Mouse (Mus musculus): Measurements from ENCODE around the gene Lcn3. TPM values are rescaled to one million over a fixed set of nuclear protein-coding genes. Genes with fewer than 3 reads are reported as not detected.

The Lcn3 gene
- polyA plus RNA-seq, 1 experiment, result not detected

DNA sequence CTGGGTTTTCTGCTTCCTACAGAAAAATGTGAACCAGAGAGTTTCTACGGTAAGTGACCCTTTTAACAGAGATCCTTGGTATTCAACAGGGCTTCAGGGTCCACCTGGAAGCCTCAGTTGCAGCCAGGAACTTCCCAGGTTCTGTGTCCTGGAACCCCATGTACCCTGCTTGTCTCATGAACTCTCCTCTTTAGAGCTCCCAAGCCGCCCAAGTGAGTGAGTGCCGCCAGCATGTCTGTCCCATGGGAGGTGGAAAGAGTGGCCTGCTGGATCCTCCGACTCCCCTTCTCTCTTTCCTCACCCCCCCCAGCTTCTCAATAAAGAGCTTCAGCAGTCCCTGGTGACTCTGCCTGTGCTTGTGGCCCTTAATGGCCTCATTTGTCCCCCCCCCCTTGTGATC lies 2.4 kb downstream of the Lcn3 start:
- Histone ChIP-seq H3K27me3 (ENCODE audit: control insufficient read depth, insufficient read depth, low read length) (no peaks in the 10 kb centered on the region), H3K4me3 (ENCODE audit: extremely low read depth, insufficient read depth, insufficient read length) (no peak overlapping the region), H3K4me1 (ENCODE audit: control insufficient read depth, insufficient read depth, insufficient read length) (no peaks in the 10 kb centered on the region), H3K27ac (ENCODE audit: insufficient read depth, low read length) (no peak overlapping the region), H3K36me3 (ENCODE audit: control insufficient read depth, insufficient read depth, low read length) (no peaks in the 10 kb centered on the region)
- 79% methylated on average over 4 of the region's 4 CpGs for WGBS
- DNase-seq (ENCODE audit: low read depth in 1 of 2, low spot score in 2 of 2), result no peak
- TF ChIP-seq CTCF (IDR thresholded peaks at IDR 0.05; ENCODE audit: extremely low read depth, insufficient read depth, insufficient read length, insufficient replicate concordance) (no peak), POLR2A (IDR thresholded peaks at IDR 0.05; ENCODE audit: low read depth, low read length) (no peak)

DNA sequence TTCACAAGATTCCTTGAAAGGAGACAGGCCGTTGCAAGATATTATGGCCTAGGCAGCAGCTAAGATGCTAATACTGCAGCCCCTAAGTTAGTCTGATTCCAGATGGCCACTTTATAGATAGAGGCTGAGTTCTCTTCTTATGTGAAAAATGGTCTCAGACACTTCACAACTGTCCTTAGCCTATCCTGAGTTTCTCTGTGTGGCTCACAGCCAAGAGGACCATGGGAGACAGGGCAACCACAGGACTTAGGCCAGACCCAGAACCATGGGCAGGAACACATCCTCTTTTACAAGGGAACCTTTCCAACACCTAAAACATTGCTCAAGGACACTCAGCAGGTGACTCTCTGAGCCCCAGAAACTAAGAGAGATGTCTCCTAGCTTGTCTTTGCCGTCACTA lies 8.1 kb downstream of the Lcn3 start:
- Histone ChIP-seq H3K27me3 (ENCODE audit: control insufficient read depth, insufficient read depth, low read length) (no peaks in the 10 kb centered on the region), H3K4me3 (ENCODE audit: extremely low read depth, insufficient read depth, insufficient read length) (no peak overlapping the region), H3K36me3 (ENCODE audit: control insufficient read depth, insufficient read depth, low read length) (no peaks in the 10 kb centered on the region), H3K4me1 (ENCODE audit: control insufficient read depth, insufficient read depth, insufficient read length) (no peaks in the 10 kb centered on the region), H3K27ac (ENCODE audit: insufficient read depth, low read length) (no peak overlapping the region)
- TF ChIP-seq POLR2A (IDR thresholded peaks at IDR 0.05; ENCODE audit: low read depth, low read length) (no peak), CTCF (IDR thresholded peaks at IDR 0.05; ENCODE audit: extremely low read depth, insufficient read depth, insufficient read length, insufficient replicate concordance) (no peak)
- 90% methylated on average over 2 of the region's 2 CpGs for WGBS
- no peak for DNase-seq (ENCODE audit: low read depth in 1 of 2, low spot score in 2 of 2)

DNA sequence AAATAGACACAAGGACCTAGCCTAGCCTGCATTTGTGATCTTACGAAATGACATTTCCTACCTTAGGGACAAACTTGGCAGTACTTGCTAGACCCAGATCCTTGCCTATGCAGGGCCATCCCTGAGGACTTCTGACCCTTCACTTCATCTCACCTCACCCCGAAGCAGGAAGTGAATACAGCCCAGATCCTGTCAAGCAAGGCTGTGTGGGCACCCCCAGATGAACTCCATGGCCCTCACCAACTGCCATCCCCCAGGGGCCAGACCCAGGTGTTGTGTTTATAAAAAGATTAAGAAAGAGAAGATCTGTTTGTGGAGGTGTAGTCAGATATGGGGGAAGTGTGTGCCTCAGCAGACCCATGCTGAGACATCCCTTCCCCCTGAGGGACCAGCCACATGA lies 9.3 kb downstream of the Lcn3 start:
- DNase-seq (ENCODE audit: low read depth in 1 of 2, low spot score in 2 of 2), result no peak
- TF ChIP-seq CTCF (IDR thresholded peaks at IDR 0.05; ENCODE audit: extremely low read depth, insufficient read depth, insufficient read length, insufficient replicate concordance) (no peak), POLR2A (IDR thresholded peaks at IDR 0.05; ENCODE audit: low read depth, low read length) (no peak)
- no peaks in the 10 kb centered on the region for H3K36me3 ChIP-seq (ENCODE audit: control insufficient read depth, insufficient read depth, low read length)
- no peak overlapping the region for H3K4me3 ChIP-seq (ENCODE audit: extremely low read depth, insufficient read depth, insufficient read length)
- H3K27ac ChIP-seq (ENCODE audit: insufficient read depth, low read length), result no peak overlapping the region
- 60% methylated on average over 2 of the region's 2 CpGs for WGBS
- H3K4me1 ChIP-seq (ENCODE audit: control insufficient read depth, insufficient read depth, insufficient read length), result no peaks in the 10 kb centered on the region
- H3K27me3 ChIP-seq (ENCODE audit: control insufficient read depth, insufficient read depth, low read length), result no peaks in the 10 kb centered on the region

DNA sequence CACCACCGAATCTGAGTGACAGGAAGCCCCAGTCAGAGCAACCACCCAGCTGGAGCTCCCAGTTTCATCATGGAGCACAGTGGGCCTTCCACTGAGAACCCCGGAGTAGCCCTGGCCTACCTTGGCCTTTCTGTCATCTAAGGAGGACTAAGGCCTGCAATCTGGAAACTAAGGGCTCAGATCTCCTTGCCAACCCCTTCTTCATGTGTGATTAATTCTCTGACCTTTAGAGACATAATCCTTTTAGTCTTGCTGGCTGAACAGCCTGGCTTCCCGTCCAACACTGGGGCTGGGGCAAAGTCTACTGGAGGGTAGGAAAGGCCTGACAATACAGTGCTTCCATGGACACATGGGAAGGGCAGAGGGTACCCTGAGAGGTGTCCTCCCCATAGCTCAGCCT lies 10.6 kb downstream of the Lcn3 start:
- DNase-seq (ENCODE audit: low read depth in 1 of 2, low spot score in 2 of 2), result no peak
- Histone ChIP-seq H3K4me1 (ENCODE audit: control insufficient read depth, insufficient read depth, insufficient read length) (no peaks in the 10 kb centered on the region), H3K27me3 (ENCODE audit: control insufficient read depth, insufficient read depth, low read length) (no peaks in the 10 kb centered on the region), H3K27ac (ENCODE audit: insufficient read depth, low read length) (no peak overlapping the region), H3K36me3 (ENCODE audit: control insufficient read depth, insufficient read depth, low read length) (no peaks in the 10 kb centered on the region), H3K4me3 (ENCODE audit: extremely low read depth, insufficient read depth, insufficient read length) (no peak overlapping the region)
- WGBS, result 85% methylated on average over 3 of the region's 3 CpGs
- TF ChIP-seq POLR2A (IDR thresholded peaks at IDR 0.05; ENCODE audit: low read depth, low read length) (no peak), CTCF (IDR thresholded peaks at IDR 0.05; ENCODE audit: extremely low read depth, insufficient read depth, insufficient read length, insufficient replicate concordance) (no peak)

DNA sequence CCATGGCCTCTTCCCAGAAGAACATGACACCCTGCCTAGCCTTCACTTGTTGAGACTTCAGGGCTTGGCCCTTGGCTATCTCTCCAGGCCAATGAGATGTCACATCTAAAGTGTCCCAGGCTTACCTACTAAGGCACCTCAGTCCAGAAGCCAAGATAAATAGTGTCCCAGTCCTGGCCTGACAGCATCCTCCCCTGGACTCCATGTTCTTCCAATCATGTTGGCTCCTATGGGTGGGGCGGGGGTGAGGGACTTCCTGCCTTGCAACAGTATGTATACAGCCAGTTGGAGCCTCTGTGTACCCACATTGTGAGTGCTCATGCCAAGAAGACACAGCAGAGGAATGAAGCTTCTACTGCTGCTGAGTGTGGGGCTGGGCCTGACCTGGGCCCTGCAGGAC lies 11.3 kb downstream of the Lcn3 start, which contains the start of gene Lcn11:
Lcn11 (plus strand) TSS at position 301 of the 400 bp plus-strand sequence.
- WGBS, result 96% methylated on average over 1 of the region's 1 CpGs
- Histone ChIP-seq H3K27me3 (ENCODE audit: control insufficient read depth, insufficient read depth, low read length) (no peaks in the 10 kb centered on the region), H3K4me1 (ENCODE audit: control insufficient read depth, insufficient read depth, insufficient read length) (no peaks in the 10 kb centered on the region), H3K36me3 (ENCODE audit: control insufficient read depth, insufficient read depth, low read length) (no peaks in the 10 kb centered on the region), H3K4me3 (ENCODE audit: extremely low read depth, insufficient read depth, insufficient read length) (no peak within 1 kb of the TSS), H3K27ac (ENCODE audit: insufficient read depth, low read length) (no peak within 1 kb of the TSS)
- DNase-seq (ENCODE audit: low read depth in 1 of 2, low spot score in 2 of 2), result no peak
- TF ChIP-seq POLR2A (IDR thresholded peaks at IDR 0.05; ENCODE audit: low read depth, low read length), result no peak
- no peak for TF ChIP-seq CTCF (IDR thresholded peaks at IDR 0.05; ENCODE audit: extremely low read depth, insufficient read depth, insufficient read length, insufficient replicate concordance)

DNA sequence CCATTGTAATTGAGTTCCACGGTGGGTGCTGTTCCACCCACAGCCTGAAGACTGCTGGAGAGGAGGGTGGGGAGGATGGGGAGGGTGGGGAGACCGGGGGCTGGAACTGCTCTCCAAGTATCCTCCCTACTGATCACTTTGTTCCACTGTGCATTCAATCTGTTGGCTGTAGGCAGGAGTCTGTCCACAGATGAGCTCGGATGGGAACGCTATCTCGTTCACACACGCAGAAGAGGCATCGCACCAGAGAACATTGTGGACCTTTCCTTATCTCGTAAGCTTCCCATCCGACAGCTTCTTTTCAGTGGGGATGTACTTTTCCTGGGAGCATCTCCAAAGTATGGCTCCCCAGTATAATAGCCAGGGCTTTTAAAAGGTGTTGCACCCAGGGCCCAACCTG lies 13.7 kb downstream of the Lcn3 start:
- Histone ChIP-seq H3K27ac (ENCODE audit: insufficient read depth, low read length) (no peak overlapping the region), H3K4me1 (ENCODE audit: control insufficient read depth, insufficient read depth, insufficient read length) (no peaks in the 10 kb centered on the region), H3K36me3 (ENCODE audit: control insufficient read depth, insufficient read depth, low read length) (no peaks in the 10 kb centered on the region), H3K4me3 (ENCODE audit: extremely low read depth, insufficient read depth, insufficient read length) (no peak overlapping the region), H3K27me3 (ENCODE audit: control insufficient read depth, insufficient read depth, low read length) (no peaks in the 10 kb centered on the region)
- no peak for TF ChIP-seq CTCF (IDR thresholded peaks at IDR 0.05; ENCODE audit: extremely low read depth, insufficient read depth, insufficient read length, insufficient replicate concordance)
- no peak for TF ChIP-seq POLR2A (IDR thresholded peaks at IDR 0.05; ENCODE audit: low read depth, low read length)
- DNase-seq (ENCODE audit: low read depth in 1 of 2, low spot score in 2 of 2), result no peak
- WGBS, result 88% methylated on average over 9 of the region's 9 CpGs

DNA sequence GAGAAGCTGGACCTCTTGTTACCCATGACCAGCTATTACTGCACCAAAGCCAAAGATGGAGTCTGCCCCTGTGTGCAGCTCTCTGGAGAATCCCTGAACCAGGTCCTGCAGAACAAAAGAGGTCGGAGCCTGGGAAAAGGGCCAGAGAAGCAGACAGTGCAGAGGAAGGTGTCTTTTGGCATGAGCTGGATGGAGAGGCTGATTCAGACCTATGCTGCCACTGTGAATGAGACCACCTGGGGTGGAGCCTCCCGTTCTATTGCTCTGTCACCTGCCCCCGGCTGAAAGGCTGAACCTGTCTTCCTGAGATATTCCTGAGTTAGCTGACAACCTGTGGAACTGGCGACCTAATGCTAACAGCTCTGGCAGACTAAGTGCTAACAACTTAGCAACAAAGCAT lies 15.6 kb downstream of the Lcn3 start:
- Histone ChIP-seq H3K36me3 (ENCODE audit: control insufficient read depth, insufficient read depth, low read length) (no peaks in the 10 kb centered on the region), H3K27ac (ENCODE audit: insufficient read depth, low read length) (no peak overlapping the region), H3K4me1 (ENCODE audit: control insufficient read depth, insufficient read depth, insufficient read length) (no peaks in the 10 kb centered on the region), H3K4me3 (ENCODE audit: extremely low read depth, insufficient read depth, insufficient read length) (no peak overlapping the region), H3K27me3 (ENCODE audit: control insufficient read depth, insufficient read depth, low read length) (no peaks in the 10 kb centered on the region)
- TF ChIP-seq POLR2A (IDR thresholded peaks at IDR 0.05; ENCODE audit: low read depth, low read length), result no peak
- WGBS, result 42% methylated on average over 4 of the region's 4 CpGs
- no peak for DNase-seq (ENCODE audit: low read depth in 1 of 2, low spot score in 2 of 2)

Measured in spleen, adult 2 months (tissue).